In genomic region chr9:106464751-106465541, GRCm38 (mm10) we compare ENCODE assay signal across 7 mouse cellular contexts. TPM values are rescaled to one million over a fixed set of nuclear protein-coding genes. Genes with fewer than 3 reads are reported as not detected.
A peak's percentile ranks its signal among the peaks of the same experiment; 100 is the strongest.
DNase-seq lines count a peak whose midpoint lies in the region; ATAC-seq and TF ChIP-seq lines count a peak whose summit lies in the region.

No protein-coding gene starts in this region.

- no peaks in the 10 kb centered on the region for H3K9me3 ChIP-seq in heart, postnatal 0 days (replicated peaks; ENCODE audit: control insufficient read depth, low read length)
- no peaks in the 10 kb centered on the region for H3K9me3 ChIP-seq in lung, embryonic 16.5 days (ENCODE audit: control insufficient read depth, low read length)

- peaks cover 11% of the 10 kb centered on the region for H3K4me1 ChIP-seq in heart, postnatal 0 days (ENCODE audit: control insufficient read depth, insufficient read depth)
- H3K4me1 ChIP-seq in lung, embryonic 16.5 days (replicated peaks; ENCODE audit: control insufficient read depth, insufficient read depth, low read length) = peaks cover 9% of the 10 kb centered on the region

- no peak for TF ChIP-seq EP300 in heart, postnatal 0 days (IDR thresholded peaks at IDR 0.05; ENCODE audit: low read depth)

- 2% methylated on average over 93 of the region's 99 CpGs for WGBS in heart, postnatal 0 days
- 3% methylated on average over 93 of the region's 99 CpGs for WGBS in lung, embryonic 16.5 days

- H3K27ac ChIP-seq in heart, postnatal 0 days (ENCODE audit: low read depth) = peak overlapping the region; percentile 28
- peak overlapping the region; percentile 99 for H3K27ac ChIP-seq in layer of hippocampus, adult 2 months
- H3K27ac ChIP-seq in lung, embryonic 16.5 days (ENCODE audit: low read length) = no peak overlapping the region

- no peak for TF ChIP-seq CTCF in heart, postnatal 0 days (IDR thresholded peaks at IDR 0.05; ENCODE audit: low read depth)
- TF ChIP-seq CTCF in layer of hippocampus, adult 2 months (conservative IDR thresholded peaks at IDR 0.05) = no peak; the same call in 1 of the 2 replicates

- ATAC-seq in CD4-positive, CD25-positive, alpha-beta regulatory T cell, adult 4 months = peak; percentile 24
- peak; percentile 68 for ATAC-seq in heart, postnatal 0 days (ENCODE audit: insufficient read depth, low read depth)
- ATAC-seq in lung, embryonic 16.5 days (ENCODE audit: low read depth) = peak; percentile 80

- peaks cover 33% of the 10 kb centered on the region for H3K36me3 ChIP-seq in heart, postnatal 0 days (replicated peaks; ENCODE audit: control insufficient read depth, insufficient read depth, low read length)
- peaks cover 9% of the 10 kb centered on the region for H3K36me3 ChIP-seq in lung, embryonic 16.5 days (ENCODE audit: control insufficient read depth, insufficient read depth, low read length)

- DNase-seq in T-cell, adult 2 months (ENCODE audit: low spot score) = peak; percentile 40
- peak; percentile 79 for DNase-seq in embryo, embryonic 9.5 days (ENCODE audit: extremely low spot score)
- DNase-seq in heart, postnatal 0 days (ENCODE audit: low spot score) = peak; percentile 57
- peak in 1 of 2 experiments; percentile 72 for DNase-seq in layer of hippocampus, adult 2 months (ENCODE audit: low spot score in 2 of 2)
- DNase-seq in retina, postnatal 1 day = peak; percentile 87

- H3K27me3 ChIP-seq in heart, postnatal 0 days (ENCODE audit: control insufficient read depth, insufficient read depth, low read length) = peaks cover 6% of the 10 kb centered on the region; the same call in 1 of the 2 replicates
- no peaks in the 10 kb centered on the region for H3K27me3 ChIP-seq in lung, embryonic 16.5 days (ENCODE audit: control insufficient read depth, insufficient read depth, low read depth, low read length)

- H3K4me2 ChIP-seq in heart, postnatal 0 days (ENCODE audit: low read depth, low read length) = peak overlapping the region; percentile 99
- H3K4me2 ChIP-seq in lung, embryonic 16.5 days (ENCODE audit: low read depth, low read length) = peak overlapping the region; percentile 100

- peak overlapping the region; percentile 66 for H3K4me3 ChIP-seq in heart, postnatal 0 days (ENCODE audit: low read depth, low read length)
- H3K4me3 ChIP-seq in layer of hippocampus, adult 2 months = peak overlapping the region; percentile 75
- peak overlapping the region; percentile 58 for H3K4me3 ChIP-seq in lung, embryonic 16.5 days (ENCODE audit: low read length)

- H3K9ac ChIP-seq in heart, postnatal 0 days (replicated peaks; ENCODE audit: low read depth, low read length) = peak overlapping the region; percentile 52
- H3K9ac ChIP-seq in lung, embryonic 16.5 days (ENCODE audit: low read length) = peak overlapping the region; percentile 69

RNA-seq across cellular contexts. Expression of gene Gpr62, which starts 0.8 kb away (rescaled TPM):
- not detected for polyA plus RNA-seq in CD4-positive, CD25-positive, alpha-beta regulatory T cell, adult 4 months (2017; shearing (Covaris generic))
- not detected in 2 replicates for total RNA-seq in heart, postnatal 0 days (2014; rRNA removed; ENCODE audit: low replicate concordance)
- 0.11 TPM in 1 of 2 replicates, not detected in the other for polyA plus RNA-seq in heart, postnatal 0 days (2015; fragmentation: Nextera tagmentation; extraction: Ambion mirVana)
- total RNA-seq in layer of hippocampus, adult 2 months (2021) = 10 to 100 TPM; 11.6 to 12.4 TPM
- polyA plus RNA-seq in lung, embryonic 16.5 days (2015; fragmentation: Nextera tagmentation; extraction: Ambion mirVana) = 0.18 TPM in 2 replicates

RNA-seq across cellular contexts. Expression of gene Rrp9, which starts 10.8 kb away (rescaled TPM):
- polyA plus RNA-seq in CD4-positive, CD25-positive, alpha-beta regulatory T cell, adult 4 months (2017; shearing (Covaris generic)) = 10 to 100 TPM; 35.4 to 37.4 TPM
- total RNA-seq in heart, postnatal 0 days (2014; rRNA removed; ENCODE audit: low replicate concordance) = 16.5 and 54.6 TPM in 2 replicates
- 17.6 and 21.0 TPM in 2 replicates for polyA plus RNA-seq in heart, postnatal 0 days (2015; fragmentation: Nextera tagmentation; extraction: Ambion mirVana)
- total RNA-seq in layer of hippocampus, adult 2 months (2021) = 10 to 100 TPM; 35.4 to 36.6 TPM
- polyA plus RNA-seq in lung, embryonic 16.5 days (2015; fragmentation: Nextera tagmentation; extraction: Ambion mirVana) = 39.4 and 39.8 TPM in 2 replicates

RNA-seq across cellular contexts. Expression of gene Parp3, which starts 11.8 kb away (rescaled TPM):
- 10 to 100 TPM; 52.6 to 68.5 TPM for polyA plus RNA-seq in CD4-positive, CD25-positive, alpha-beta regulatory T cell, adult 4 months (2017; shearing (Covaris generic))
- 7.2 and 16.7 TPM in 2 replicates for total RNA-seq in heart, postnatal 0 days (2014; rRNA removed; ENCODE audit: low replicate concordance)
- 2.8 and 2.9 TPM in 2 replicates for polyA plus RNA-seq in heart, postnatal 0 days (2015; fragmentation: Nextera tagmentation; extraction: Ambion mirVana)
- 1 to 10 TPM; 3.0 to 3.7 TPM for total RNA-seq in layer of hippocampus, adult 2 months (2021)
- polyA plus RNA-seq in lung, embryonic 16.5 days (2015; fragmentation: Nextera tagmentation; extraction: Ambion mirVana) = 4.7 and 6.0 TPM in 2 replicates

RNA-seq across cellular contexts. Expression of gene Pcbp4, which starts 11.9 kb away (rescaled TPM):
- 1 to 10 TPM; 2.9 to 3.1 TPM for polyA plus RNA-seq in CD4-positive, CD25-positive, alpha-beta regulatory T cell, adult 4 months (2017; shearing (Covaris generic))
- total RNA-seq in heart, postnatal 0 days (2014; rRNA removed; ENCODE audit: low replicate concordance) = 157 and 188 TPM in 2 replicates
- polyA plus RNA-seq in heart, postnatal 0 days (2015; fragmentation: Nextera tagmentation; extraction: Ambion mirVana) = 40.9 and 44.1 TPM in 2 replicates
- 100 to 1,000 TPM; 187 to 205 TPM for total RNA-seq in layer of hippocampus, adult 2 months (2021)
- 58.6 and 60.7 TPM in 2 replicates for polyA plus RNA-seq in lung, embryonic 16.5 days (2015; fragmentation: Nextera tagmentation; extraction: Ambion mirVana)

RNA-seq across cellular contexts. Expression of gene Abhd14a, which starts 17.5 kb away (rescaled TPM):
- polyA plus RNA-seq in CD4-positive, CD25-positive, alpha-beta regulatory T cell, adult 4 months (2017; shearing (Covaris generic)) = 10 to 100 TPM; 10.5 to 24.2 TPM
- total RNA-seq in heart, postnatal 0 days (2014; rRNA removed; ENCODE audit: low replicate concordance) = 57.3 and 64.8 TPM in 2 replicates
- 45.8 and 47.1 TPM in 2 replicates for polyA plus RNA-seq in heart, postnatal 0 days (2015; fragmentation: Nextera tagmentation; extraction: Ambion mirVana)
- total RNA-seq in layer of hippocampus, adult 2 months (2021) = 10 to 100 TPM; 39.0 to 39.4 TPM
- 52.8 and 56.0 TPM in 2 replicates for polyA plus RNA-seq in lung, embryonic 16.5 days (2015; fragmentation: Nextera tagmentation; extraction: Ambion mirVana)

Comparison
In these comparisons a context has a peak if more than half of its experiments do, and no peak if none do; other contexts are left out.
1. ATAC-seq: peak in every context shown above with its lines; median percentile 80 in lung, embryonic 16.5 days; 68 in heart, postnatal 0 days; 24 in CD4-positive, CD25-positive, alpha-beta regulatory T cell, adult 4 months.